Mouse (Mus musculus) stomach, embryonic 16.5 days (tissue): ENCODE measurements around the gene Man1c1. TPM values are rescaled to one million over a fixed set of nuclear protein-coding genes. Genes with fewer than 3 reads are reported as not detected.

Experiments
- ATAC-seq: fragments of 200-750 bp; cut with Nextera tagmentation; 2 replicates; pipeline ENCODE4 v1.8.0; 2017; ENCODE audit warnings: moderate number of reproducible peaks, moderate TSS enrichment; ENCODE audit not compliant: insufficient read depth, low FRiP score
- H3K27ac ChIP-seq: fragments of 300-500 bp; sonication (generic); 2 replicates; pipeline ENCODE4 v1.5.1; 2014; ENCODE audit warnings: low read length
- H3K27me3 ChIP-seq: fragments of 300-500 bp; sonication (generic); 2 replicates; pipeline ENCODE4 v1.6.1; 2014; ENCODE audit warnings: low read length, control low read depth, mixed read lengths; ENCODE audit not compliant: control insufficient read depth, insufficient read depth
- H3K36me3 ChIP-seq: fragments of 300-500 bp; sonication (generic); 2 replicates; pipeline ENCODE4 v1.6.1; 2014; ENCODE audit warnings: low read length; ENCODE audit not compliant: control insufficient read depth, insufficient read depth
- H3K4me1 ChIP-seq: fragments of 300-500 bp; sonication (generic); 2 replicates; pipeline ENCODE4 v1.6.1; 2014; ENCODE audit warnings: low read length, control low read depth, mixed read lengths; ENCODE audit not compliant: control insufficient read depth, insufficient read depth
- H3K4me2 ChIP-seq: fragments of 300-500 bp; sonication (generic); 2 replicates; pipeline ENCODE4 v1.6.1; 2014; ENCODE audit warnings: low read depth, low read length, mixed read lengths
- H3K4me3 ChIP-seq: fragments of 300-500 bp; sonication (generic); replicated peaks from 2 replicates; pipeline ENCODE4 v1.5.1; 2014; ENCODE audit warnings: mild to moderate bottlenecking, low read length
- H3K9ac ChIP-seq: fragments of 300-500 bp; sonication (generic); 2 replicates; pipeline ENCODE4 v1.6.1; 2014; ENCODE audit warnings: low read length
- H3K9me3 ChIP-seq: fragments of 300-500 bp; sonication (generic); replicated peaks from 2 replicates; pipeline ENCODE4 v1.6.1; 2016; ENCODE audit warnings: low read length, control low read depth; ENCODE audit not compliant: control insufficient read depth
- WGBS: fragments of 180-500 bp; shearing (Covaris S2); extraction: QIAGEN DNeasy Blood & Tissue Kit; methylation state at CpG from one replicate; pipeline ENCODE4 v1.1.7; 2014; 5-methylcytosine and 5-hydroxymethylcytosine counted together
- polyA plus RNA-seq: library from polyadenylated mRNA; unstranded; fragments of >200 nt; fragmentation: Nextera tagmentation; extraction: Ambion mirVana; gene quantifications from 2 replicates; pipeline ENCODE4 v1.2.1, GENCODE M21; 2015

Gene Man1c1
- polyA plus RNA-seq, 1 experiment from 2014 or later: 1.6 TPM

- no peak overlapping the region; the same call in 1 of the 2 replicates for H3K9ac ChIP-seq
- no peaks in the 10 kb centered on the region for H3K27me3 ChIP-seq
- H3K4me1 ChIP-seq: 0 out of 2 replicates have a peak, but pooled peaks cover 9% of the 10 kb centered on the region
- no peak overlapping the region for H3K27ac ChIP-seq
- H3K4me2 ChIP-seq: no peak overlapping the region
- WGBS: 61% methylated on average over 16 of the region's 16 CpGs
- no peak overlapping the region for H3K4me3 ChIP-seq
- no peak for ATAC-seq
- H3K36me3 ChIP-seq: peaks cover 7% of the 10 kb centered on the region
- no peaks in the 10 kb centered on the region for H3K9me3 ChIP-seq
Observed at GRCm38 (mm10) chr4:134743881-134744633, 40.0 kb upstream of the Man1c1 start.

- no peak for ATAC-seq
- H3K36me3 ChIP-seq: peaks cover 5% of the 10 kb centered on the region; the same call in 1 of the 2 replicates
- 70% methylated on average over 8 of the region's 8 CpGs for WGBS
- H3K27ac ChIP-seq: no peak overlapping the region
- no peaks in the 10 kb centered on the region for H3K9me3 ChIP-seq
- no peaks in the 10 kb centered on the region for H3K27me3 ChIP-seq
- H3K4me1 ChIP-seq: 0 out of 2 replicates have a peak, but pooled peaks cover 9% of the 10 kb centered on the region
- no peak overlapping the region for H3K9ac ChIP-seq
- no peak overlapping the region for H3K4me2 ChIP-seq
- no peak overlapping the region for H3K4me3 ChIP-seq
Observed at GRCm38 (mm10) chr4:134741949-134742348, 37.9 kb upstream of the Man1c1 start.

- no peak for ATAC-seq
- H3K27me3 ChIP-seq: no peaks in the 10 kb centered on the region
- no peak overlapping the region for H3K4me2 ChIP-seq
- WGBS: 94% methylated on average over 4 of the region's 4 CpGs
- H3K4me3 ChIP-seq: no peak overlapping the region
- no peaks in the 10 kb centered on the region for H3K9me3 ChIP-seq
- no peaks in the 10 kb centered on the region for H3K36me3 ChIP-seq
- no peak overlapping the region for H3K27ac ChIP-seq
- H3K9ac ChIP-seq: no peak overlapping the region
- 0 out of 2 replicates have a peak, but pooled peaks cover 13% of the 10 kb centered on the region for H3K4me1 ChIP-seq
Observed at GRCm38 (mm10) chr4:134740186-134740585, 36.1 kb upstream of the Man1c1 start.

- 60% methylated on average over 3 of the region's 3 CpGs for WGBS
- no peak for ATAC-seq
- H3K36me3 ChIP-seq: no peaks in the 10 kb centered on the region
Observed at GRCm38 (mm10) chr4:134739530-134739929, 35.4 kb upstream of the Man1c1 start.

GRCm38 (mm10) chr4:134737365-134737910, 33.3 kb upstream of the Man1c1 start:
- 70% methylated on average over 14 of the region's 14 CpGs for WGBS
- H3K9ac ChIP-seq: no peak overlapping the region

More at GRCm38 (mm10) chr4:134739530-134739929, 35.4 kb upstream of the Man1c1 start:
- no peak overlapping the region for H3K27ac ChIP-seq
- H3K4me2 ChIP-seq: no peak overlapping the region
- H3K27me3 ChIP-seq: no peaks in the 10 kb centered on the region
- peaks cover 16% of the 10 kb centered on the region; the same call in 1 of the 2 replicates for H3K4me1 ChIP-seq
- H3K9ac ChIP-seq: no peak overlapping the region
- H3K9me3 ChIP-seq: no peaks in the 10 kb centered on the region
- no peak overlapping the region for H3K4me3 ChIP-seq

GRCm38 (mm10) chr4:134736147-134736546, 32.1 kb upstream of the Man1c1 start:
- H3K4me3 ChIP-seq: no peak overlapping the region
- no peak for ATAC-seq
- no peaks in the 10 kb centered on the region for H3K9me3 ChIP-seq
- no peaks in the 10 kb centered on the region for H3K27me3 ChIP-seq
- H3K27ac ChIP-seq: no peak overlapping the region
- H3K4me2 ChIP-seq: no peak overlapping the region
- H3K36me3 ChIP-seq: no peaks in the 10 kb centered on the region
- peaks cover 24% of the 10 kb centered on the region for H3K4me1 ChIP-seq
- H3K9ac ChIP-seq: no peak overlapping the region
- 54% methylated on average over 7 of the region's 7 CpGs for WGBS

More at GRCm38 (mm10) chr4:134737365-134737910, 33.3 kb upstream of the Man1c1 start:
- ATAC-seq: no peak
- no peak overlapping the region for H3K4me2 ChIP-seq
- H3K4me3 ChIP-seq: no peak overlapping the region
- peaks cover 24% of the 10 kb centered on the region for H3K4me1 ChIP-seq
- no peak overlapping the region for H3K27ac ChIP-seq
- H3K27me3 ChIP-seq: no peaks in the 10 kb centered on the region
- no peaks in the 10 kb centered on the region for H3K36me3 ChIP-seq
- H3K9me3 ChIP-seq: no peaks in the 10 kb centered on the region

GRCm38 (mm10) chr4:134734629-134735081, 30.6 kb upstream of the Man1c1 start:
- Histone ChIP-seq H3K36me3 (no peaks in the 10 kb centered on the region), H3K4me1 (peaks cover 33% of the 10 kb centered on the region), H3K4me2 (peak overlapping the region; percentile 45), H3K9ac (peak overlapping the region; percentile 60), H3K27me3 (no peaks in the 10 kb centered on the region), H3K4me3 (peak overlapping the region; percentile 6; the same call in 1 of the 2 replicates), H3K27ac (peak overlapping the region; percentile 94), H3K9me3 (no peaks in the 10 kb centered on the region)
- ATAC-seq: peak; percentile 35; the same call in 1 of the 2 replicates
- 41% methylated on average over 9 of the region's 9 CpGs for WGBS

GRCm38 (mm10) chr4:134734038-134734628, 30.0 kb upstream of the Man1c1 start:
- Histone ChIP-seq H3K9ac (peak overlapping the region; percentile 60), H3K4me3 (peak overlapping the region; percentile 6; the same call in 1 of the 2 replicates), H3K4me2 (peak overlapping the region; percentile 45), H3K27me3 (no peaks in the 10 kb centered on the region), H3K4me1 (peaks cover 33% of the 10 kb centered on the region), H3K27ac (peak overlapping the region; percentile 94), H3K9me3 (no peaks in the 10 kb centered on the region), H3K36me3 (no peaks in the 10 kb centered on the region)
- 4% methylated on average over 13 of the region's 13 CpGs for WGBS
- ATAC-seq: peak; percentile 93

GRCm38 (mm10) chr4:134733371-134733770, 29.3 kb upstream of the Man1c1 start:
- 60% methylated on average over 9 of the region's 9 CpGs for WGBS
- Histone ChIP-seq H3K36me3 (no peaks in the 10 kb centered on the region), H3K27ac (peak overlapping the region; percentile 73), H3K9ac (0 out of 2 replicates have a peak overlapping the region, but pooled peaks have one; percentile 31), H3K4me2 (no peak overlapping the region), H3K9me3 (no peaks in the 10 kb centered on the region), H3K4me1 (peaks cover 33% of the 10 kb centered on the region), H3K27me3 (no peaks in the 10 kb centered on the region), H3K4me3 (no peak overlapping the region)
- no peak for ATAC-seq
